8 mouse cellular contexts compared by ENCODE assay signal in the genomic region with DNA sequence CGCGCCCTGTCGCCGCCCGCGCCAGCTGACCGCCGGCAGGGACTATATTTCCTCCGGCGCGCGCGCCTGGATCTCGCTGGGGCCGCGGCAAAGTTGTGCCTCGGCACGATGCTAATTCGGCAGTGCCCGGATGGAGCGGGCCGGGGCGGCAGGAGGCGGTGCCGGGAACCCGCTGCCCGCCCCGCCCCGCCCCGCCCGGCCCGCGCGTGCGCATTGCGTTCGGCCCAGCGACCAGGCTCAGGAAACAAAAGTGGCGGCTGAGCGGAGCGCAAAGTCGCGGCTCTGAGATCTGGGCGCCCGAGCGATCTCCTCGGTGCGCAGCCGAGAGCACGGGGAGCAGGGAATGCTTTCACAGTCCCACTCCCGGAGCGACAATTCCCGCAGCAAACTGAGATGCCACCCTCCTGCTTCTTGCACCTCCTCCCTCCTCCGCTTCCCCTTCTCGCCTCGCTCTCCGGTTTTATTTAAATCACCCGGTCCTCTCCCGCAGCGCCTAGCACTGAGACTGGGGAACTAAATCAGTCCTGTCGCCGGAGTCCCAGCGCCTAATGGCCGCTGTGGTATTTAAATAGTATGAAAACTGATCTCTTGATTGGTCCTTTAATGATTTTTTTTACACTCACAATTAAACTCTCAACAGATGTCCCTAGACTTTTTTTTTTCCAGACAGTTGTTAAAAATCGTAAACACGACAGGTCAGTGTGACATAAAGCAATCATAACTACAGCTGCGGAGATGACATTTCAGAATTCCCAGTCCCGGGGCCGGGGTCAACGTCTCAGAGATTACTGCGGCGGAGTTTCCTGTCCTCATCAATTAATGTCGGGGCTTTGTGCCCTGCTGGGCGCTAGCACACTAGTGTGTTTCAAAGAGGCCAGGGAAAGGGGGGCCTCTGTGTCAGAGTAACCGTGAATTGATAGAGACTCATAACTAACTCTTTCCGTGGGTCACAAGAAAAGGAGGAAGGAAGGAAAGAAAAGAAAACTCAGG. TPM values are rescaled to one million over a fixed set of nuclear protein-coding genes. Genes with fewer than 3 reads are reported as not detected.
DNase-seq lines count a peak whose midpoint lies in the region; ATAC-seq and TF ChIP-seq lines count a peak whose summit lies in the region.

TSS of gene Phf21b (minus strand) at position 44 of the 990 bp plus-strand sequence.

- WGBS in embryonic facial prominence, embryonic 15.5 days, result under 1% methylated on average over 75 of the region's 76 CpGs
- under 1% methylated on average over 73 of the region's 76 CpGs for WGBS in heart, embryonic 12.5 days
- under 1% methylated on average over 76 of the region's 76 CpGs for WGBS in kidney, postnatal 0 days
- WGBS in liver, embryonic 14.5 days (ENCODE audit: insufficient replicate concordance), result under 1% methylated on average over 68 of the region's 76 CpGs
- WGBS in neural tube, embryonic 11.5 days, result under 1% methylated on average over 62 of the region's 76 CpGs
- WGBS in stomach, embryonic 16.5 days, result under 1% methylated on average over 76 of the region's 76 CpGs

- peak within 1 kb of the TSS; percentile 54 for H3K9ac ChIP-seq in embryonic facial prominence, embryonic 15.5 days
- peak within 1 kb of the TSS; percentile 75 for H3K9ac ChIP-seq in heart, embryonic 12.5 days
- H3K9ac ChIP-seq in kidney, postnatal 0 days (ENCODE audit: low read depth, low read length), result peak within 1 kb of the TSS; percentile 50
- no peak within 1 kb of the TSS for H3K9ac ChIP-seq in liver, embryonic 14.5 days (replicated peaks)
- H3K9ac ChIP-seq in neural tube, embryonic 11.5 days (ENCODE audit: low read length), result peak within 1 kb of the TSS; percentile 97
- H3K9ac ChIP-seq in stomach, embryonic 16.5 days (ENCODE audit: low read length), result peak within 1 kb of the TSS; percentile 74

- no peaks in the 10 kb centered on the region for H3K79me3 ChIP-seq in C2C12 (ENCODE audit: low read depth)

- peak; percentile 88 for ATAC-seq in embryonic facial prominence, embryonic 15.5 days (ENCODE audit: insufficient number of reproducible peaks, low FRiP score, low TSS enrichment, low read depth)
- ATAC-seq in heart, embryonic 12.5 days (ENCODE audit: insufficient number of reproducible peaks, low FRiP score), result peak; percentile 67
- peak; percentile 75 for ATAC-seq in kidney, postnatal 0 days (replicated peaks; ENCODE audit: low FRiP score, low read depth)
- peak; percentile 68 for ATAC-seq in liver, embryonic 14.5 days (ENCODE audit: insufficient read depth)
- peak; percentile 53 for ATAC-seq in neural tube, embryonic 11.5 days (ENCODE audit: insufficient read depth, low FRiP score, low TSS enrichment)
- ATAC-seq in stomach, embryonic 16.5 days (ENCODE audit: insufficient read depth, low FRiP score), result peak; percentile 82

- peak within 1 kb of the TSS; percentile 100 for H3K4me2 ChIP-seq in embryonic facial prominence, embryonic 15.5 days (replicated peaks)
- H3K4me2 ChIP-seq in heart, embryonic 12.5 days, result peak within 1 kb of the TSS; percentile 91
- H3K4me2 ChIP-seq in kidney, postnatal 0 days (ENCODE audit: low read length), result peak within 1 kb of the TSS; percentile 99
- H3K4me2 ChIP-seq in liver, embryonic 14.5 days (ENCODE audit: low read depth), result peak within 1 kb of the TSS; percentile 63
- peak within 1 kb of the TSS; percentile 83 for H3K4me2 ChIP-seq in neural tube, embryonic 11.5 days (ENCODE audit: low read depth)
- peak within 1 kb of the TSS; percentile 92 for H3K4me2 ChIP-seq in stomach, embryonic 16.5 days (ENCODE audit: low read depth, low read length)

- no peak for TF ChIP-seq CTCF in C2C12 (IDR thresholded peaks at IDR 0.05; ENCODE audit: control insufficient read depth, insufficient read depth, insufficient read length)
- TF ChIP-seq CTCF in bone marrow macrophage, adult 2 months (IDR thresholded peaks at IDR 0.05; ENCODE audit: low read depth, low read length), result no peak
- no peak for TF ChIP-seq CTCF in kidney, postnatal 0 days (IDR thresholded peaks at IDR 0.05; ENCODE audit: low read depth)
- TF ChIP-seq CTCF in liver, embryonic 14.5 days (IDR thresholded peaks at IDR 0.05; ENCODE audit: low read depth), result no peak

- H3K4me3 ChIP-seq in C2C12 (ENCODE audit: insufficient read depth, poor library complexity, severe bottlenecking), result peak within 1 kb of the TSS; percentile 35
- H3K4me3 ChIP-seq in bone marrow macrophage, adult 2 months (ENCODE audit: insufficient read depth, low read length), result peak within 1 kb of the TSS; percentile 97
- H3K4me3 ChIP-seq in embryonic facial prominence, embryonic 15.5 days (replicated peaks), result peak within 1 kb of the TSS; percentile 78
- peak within 1 kb of the TSS; percentile 63 for H3K4me3 ChIP-seq in heart, embryonic 12.5 days
- H3K4me3 ChIP-seq in kidney, postnatal 0 days (replicated peaks; ENCODE audit: low read depth, low read length), result peak within 1 kb of the TSS; percentile 50
- peak within 1 kb of the TSS; percentile 50 to 61 for H3K4me3 ChIP-seq in liver, embryonic 14.5 days (ENCODE audit: insufficient read depth in 1 of 2, low read depth in 2 of 2, low read length in 2 of 2)
- H3K4me3 ChIP-seq in neural tube, embryonic 11.5 days (ENCODE audit: low read depth, low read length), result peak within 1 kb of the TSS; percentile 86
- H3K4me3 ChIP-seq in stomach, embryonic 16.5 days (replicated peaks; ENCODE audit: low read length), result peak within 1 kb of the TSS; percentile 54

- peaks cover 11% of the 10 kb centered on the region for H3K4me1 ChIP-seq in bone marrow macrophage, adult 2 months (ENCODE audit: control insufficient read depth, insufficient read depth, low read length)
- H3K4me1 ChIP-seq in embryonic facial prominence, embryonic 15.5 days, result peaks cover 38% of the 10 kb centered on the region
- H3K4me1 ChIP-seq in heart, embryonic 12.5 days (replicated peaks), result peaks cover 26% of the 10 kb centered on the region
- H3K4me1 ChIP-seq in kidney, postnatal 0 days (replicated peaks; ENCODE audit: insufficient read depth, low read length), result peaks cover 11% of the 10 kb centered on the region
- H3K4me1 ChIP-seq in liver, embryonic 14.5 days (replicated peaks; ENCODE audit: control insufficient read depth in 2 of 2, insufficient read depth in 2 of 2, low read length in 1 of 2), result peaks cover 0 to 2% of the 10 kb centered on the region in 2 experiments; a peak in 1 of 4 replicates
- H3K4me1 ChIP-seq in neural tube, embryonic 11.5 days (ENCODE audit: control insufficient read depth, insufficient read depth, low read length), result peaks cover 17% of the 10 kb centered on the region
- H3K4me1 ChIP-seq in stomach, embryonic 16.5 days (ENCODE audit: control insufficient read depth, insufficient read depth, low read length), result peaks cover 24% of the 10 kb centered on the region

- DNase-seq in kidney, postnatal 0 days (ENCODE audit: low spot score), result peak; percentile 83
- peak; percentile 31 to 41 (median 35) for DNase-seq in liver, embryonic 14.5 days (ENCODE audit: low read depth in 3 of 3, low spot score in 3 of 3)
- DNase-seq in neural tube, embryonic 11.5 days (ENCODE audit: low spot score), result peak; percentile 94

- H3K36me3 ChIP-seq in C2C12 (ENCODE audit: control insufficient read depth, insufficient read depth), result no peaks in the 10 kb centered on the region
- no peaks in the 10 kb centered on the region for H3K36me3 ChIP-seq in embryonic facial prominence, embryonic 15.5 days
- no peaks in the 10 kb centered on the region for H3K36me3 ChIP-seq in heart, embryonic 12.5 days
- H3K36me3 ChIP-seq in kidney, postnatal 0 days (ENCODE audit: insufficient read depth, low read length), result no peaks in the 10 kb centered on the region
- H3K36me3 ChIP-seq in liver, embryonic 14.5 days (replicated peaks; ENCODE audit: control insufficient read depth, insufficient read depth, low read depth), result no peaks in the 10 kb centered on the region
- H3K36me3 ChIP-seq in neural tube, embryonic 11.5 days (ENCODE audit: control insufficient read depth, insufficient read depth, low read length), result no peaks in the 10 kb centered on the region
- no peaks in the 10 kb centered on the region for H3K36me3 ChIP-seq in stomach, embryonic 16.5 days (ENCODE audit: control insufficient read depth, insufficient read depth, low read length)

- TF ChIP-seq POLR2A in bone marrow macrophage, adult 2 months (IDR thresholded peaks at IDR 0.05; ENCODE audit: borderline replicate concordance, low read depth, low read length), result no peak

- TF ChIP-seq EP300 in liver, embryonic 14.5 days (IDR thresholded peaks at IDR 0.05; ENCODE audit: low read depth), result no peak

- peak within 1 kb of the TSS; percentile 63 for H3ac ChIP-seq in C2C12 (ENCODE audit: control insufficient read depth, insufficient read length, low read depth)

- no peaks in the 10 kb centered on the region for H3K9me3 ChIP-seq in embryonic facial prominence, embryonic 15.5 days (replicated peaks)
- no peaks in the 10 kb centered on the region for H3K9me3 ChIP-seq in heart, embryonic 12.5 days (replicated peaks)
- no peaks in the 10 kb centered on the region for H3K9me3 ChIP-seq in kidney, postnatal 0 days (replicated peaks; ENCODE audit: low read length)
- H3K9me3 ChIP-seq in liver, embryonic 14.5 days (ENCODE audit: control insufficient read depth, low read length), result no peaks in the 10 kb centered on the region
- no peaks in the 10 kb centered on the region for H3K9me3 ChIP-seq in neural tube, embryonic 11.5 days (ENCODE audit: control insufficient read depth, low read length)
- H3K9me3 ChIP-seq in stomach, embryonic 16.5 days (replicated peaks; ENCODE audit: control insufficient read depth, low read length), result no peaks in the 10 kb centered on the region

- peak within 1 kb of the TSS; percentile 92 for H3K27ac ChIP-seq in bone marrow macrophage, adult 2 months (ENCODE audit: insufficient read depth, low read depth, low read length)
- H3K27ac ChIP-seq in embryonic facial prominence, embryonic 15.5 days (replicated peaks), result peak within 1 kb of the TSS; percentile 89
- H3K27ac ChIP-seq in heart, embryonic 12.5 days (ENCODE audit: poor library complexity, severe bottlenecking), result peak within 1 kb of the TSS; percentile 67
- H3K27ac ChIP-seq in kidney, postnatal 0 days, result peak within 1 kb of the TSS; percentile 70
- no peak within 1 kb of the TSS for H3K27ac ChIP-seq in liver, embryonic 14.5 days
- H3K27ac ChIP-seq in neural tube, embryonic 11.5 days (ENCODE audit: low read depth, low read length), result peak within 1 kb of the TSS; percentile 98
- H3K27ac ChIP-seq in stomach, embryonic 16.5 days (ENCODE audit: low read length), result peak within 1 kb of the TSS; percentile 56

- H3K79me2 ChIP-seq in C2C12 (ENCODE audit: control insufficient read depth, insufficient read depth), result no peaks in the 10 kb centered on the region

- H3K27me3 ChIP-seq in C2C12 (ENCODE audit: control insufficient read depth, insufficient read depth, insufficient read length), result peaks cover 57% of the 10 kb centered on the region
- H3K27me3 ChIP-seq in embryonic facial prominence, embryonic 15.5 days, result peaks cover 14% of the 10 kb centered on the region
- H3K27me3 ChIP-seq in heart, embryonic 12.5 days (replicated peaks), result peaks cover 14% of the 10 kb centered on the region
- no peaks in the 10 kb centered on the region for H3K27me3 ChIP-seq in kidney, postnatal 0 days (ENCODE audit: insufficient read depth, low read length)
- peaks cover 62% of the 10 kb centered on the region for H3K27me3 ChIP-seq in liver, embryonic 14.5 days (ENCODE audit: control insufficient read depth, insufficient read depth, low read length)
- H3K27me3 ChIP-seq in neural tube, embryonic 11.5 days (ENCODE audit: control insufficient read depth, insufficient read depth, low read length), result no peaks in the 10 kb centered on the region
- H3K27me3 ChIP-seq in stomach, embryonic 16.5 days (ENCODE audit: control insufficient read depth, insufficient read depth, low read length), result no peaks in the 10 kb centered on the region

RNA-seq across cellular contexts. Expression of gene Phf21b, which starts in this region (rescaled TPM):
- 0.26 TPM for polyA plus RNA-seq in C2C12 (2012; fragmentation: generic; extraction: Trizol)
- 0.41 TPM in 1 of 2 replicates, not detected in the other for polyA plus RNA-seq in bone marrow macrophage, adult 2 months (2012; ENCODE audit: insufficient read depth, insufficient read length, missing spikeins)
- 0.68 and 1.2 TPM in 2 replicates for polyA plus RNA-seq in embryonic facial prominence, embryonic 15.5 days (2015; fragmentation: Nextera tagmentation; extraction: Ambion mirVana)
- 0.22 and 0.36 TPM in 2 replicates for polyA plus RNA-seq in heart, embryonic 12.5 days (2016; fragmentation: Nextera tagmentation; extraction: Ambion mirVana)
- 0.15 and 0.24 TPM in 2 replicates for polyA plus RNA-seq in kidney, postnatal 0 days (2015; fragmentation: Nextera tagmentation; extraction: Ambion mirVana)
- polyA plus RNA-seq in liver, embryonic 14.5 days (2012; rRNA removed), result 0.35 and 0.69 TPM in 2 replicates
- not detected in 2 replicates for polyA plus RNA-seq in liver, embryonic 14.5 days (2014; fragmentation: Nextera tagmentation; extraction: Ambion mirVana)
- 32.2 and 36.0 TPM in 2 replicates for polyA plus RNA-seq in neural tube, embryonic 11.5 days (2014; fragmentation: Nextera tagmentation; extraction: Ambion mirVana)
- 0.34 and 0.60 TPM in 2 replicates for polyA plus RNA-seq in stomach, embryonic 16.5 days (2015; fragmentation: Nextera tagmentation; extraction: Ambion mirVana)

Comparison
In these comparisons a context has a peak if more than half of its experiments do, and no peak if none do; other contexts are left out.
1. RNA of gene Phf21b (polyA plus RNA-seq): 32.2 to 36.0 TPM in neural tube, embryonic 11.5 days; 0.68 to 1.2 TPM in embryonic facial prominence, embryonic 15.5 days, 0.35 to 0.69 TPM in liver, embryonic 14.5 days, 0.34 to 0.60 TPM in stomach, embryonic 16.5 days, 0.26 TPM in C2C12 (single experiment), 0.15 to 0.24 TPM in kidney, postnatal 0 days, 0.22 to 0.36 TPM in heart, embryonic 12.5 days and 0.41 TPM in bone marrow macrophage, adult 2 months; every median in the first group is over 10 times any median in the second.
2. Peak in ATAC-seq, H3K4me3 ChIP-seq, H3K27ac ChIP-seq, H3K9ac ChIP-seq and H3K4me2 ChIP-seq in heart, embryonic 12.5 days; RNA of the gene not detected or under 1 TPM.
3. Peak in DNase-seq, ATAC-seq, H3K4me3 ChIP-seq, H3K27ac ChIP-seq, H3K9ac ChIP-seq and H3K4me2 ChIP-seq in kidney, postnatal 0 days; RNA of the gene not detected or under 1 TPM.
4. Peak in DNase-seq, ATAC-seq, H3K4me3 ChIP-seq and H3K4me2 ChIP-seq in liver, embryonic 14.5 days; RNA of the gene not detected or under 1 TPM.
5. Peak in ATAC-seq, H3K4me3 ChIP-seq, H3K27ac ChIP-seq, H3K9ac ChIP-seq and H3K4me2 ChIP-seq in stomach, embryonic 16.5 days; RNA of the gene not detected or under 1 TPM.
6. H3K4me3 ChIP-seq: peak in every context shown above with its lines; median percentile 97 in bone marrow macrophage, adult 2 months; 86 in neural tube, embryonic 11.5 days; 78 in embryonic facial prominence, embryonic 15.5 days; 63 in heart, embryonic 12.5 days; 56 in liver, embryonic 14.5 days; 54 in stomach, embryonic 16.5 days; 50 in kidney, postnatal 0 days; 35 in C2C12.
7. DNase-seq: peak in every context shown above with its lines; median percentile 94 in neural tube, embryonic 11.5 days; 83 in kidney, postnatal 0 days; 35 in liver, embryonic 14.5 days.
8. Peak in every context shown above with its lines, with median percentiles within 50 percentile points of each other: ATAC-seq and H3K4me2 ChIP-seq.